ENCODE assay signal across 17 mouse cellular contexts in genomic region chr5:109550225-109550935, GRCm38 (mm10). TPM values are rescaled to one million over a fixed set of nuclear protein-coding genes. Genes with fewer than 3 reads are reported as not detected.
DNase-seq lines count a peak whose midpoint lies in the region; ATAC-seq lines count a peak whose summit lies in the region.
"Had no signal": no experiment of that assay in that cellular context is flagged by ENCODE, and none has a peak within 500 bp of the region (broad histone marks: within the 10 kb centered on the region; RNA-seq: fewer than 3 reads in every experiment).

No protein-coding gene starts in this region.

- intact Hi-C loops in heart, postnatal 25 days (cut with DNase I), result no loop called here

- no peak overlapping the region for H3K4me3 ChIP-seq in heart, embryonic 11.5 days (ENCODE audit: low read depth, low read length)
- H3K4me3 ChIP-seq: forebrain, embryonic 13.5 days; gastrocnemius, adult 2 months; limb, embryonic 13.5 days had no signal

- H3K4me2 ChIP-seq in heart, embryonic 11.5 days, result no peak overlapping the region
- H3K4me2 ChIP-seq: forebrain, embryonic 13.5 days; hindbrain, embryonic 14.5 days; limb, embryonic 13.5 days had no signal

- peaks cover 9% of the 10 kb centered on the region for H3K36me3 ChIP-seq in heart, embryonic 11.5 days (ENCODE audit: control insufficient read depth, insufficient read depth, low read length)

- no peaks in the 10 kb centered on the region for H3K27me3 ChIP-seq in heart, embryonic 11.5 days (ENCODE audit: control insufficient read depth, insufficient read depth, low read length)
- H3K27me3 ChIP-seq: forebrain, embryonic 13.5 days; limb, embryonic 13.5 days had no signal

- DNase-seq in CD4-positive, CD25-positive, alpha-beta regulatory T cell, adult 2 months (ENCODE audit: low read depth, low spot score), result peak; percentile 39
- no peak for DNase-seq in heart, postnatal 25 days (ENCODE audit: low spot score)
- DNase-seq in thymus, postnatal 14 days, result peak; percentile 14
- DNase-seq in thymus, postnatal 10 days (ENCODE audit: low spot score in 2 of 2), result no peak
- DNase-seq in testis, postnatal 14 days (ENCODE audit: low spot score), result peak; percentile 84
- DNase-seq in left cerebral cortex, adult 18-20 months (ENCODE audit: low spot score in 2 of 2), result no peak
- DNase-seq: adrenal gland, adult 2 months; gastrocnemius, adult 2 months; kidney, adult 18-20 months; layer of hippocampus, postnatal 36 days; lung, adult 2 months; right cerebral cortex, adult 18-20 months had no signal

- no peak for ATAC-seq in CD4-positive, CD25-positive, alpha-beta regulatory T cell, adult 4 months
- ATAC-seq in heart, embryonic 11.5 days (replicated peaks; ENCODE audit: insufficient number of reproducible peaks, low FRiP score, low TSS enrichment), result 0 out of 2 replicates have a peak, but pooled peaks have one; percentile 2
- ATAC-seq: forebrain, embryonic 13.5 days had no signal

- no peak overlapping the region for H3K9ac ChIP-seq in heart, embryonic 11.5 days (ENCODE audit: low read depth, low read length)
- H3K9ac ChIP-seq: forebrain, embryonic 13.5 days; hindbrain, embryonic 14.5 days; limb, embryonic 13.5 days had no signal

- no peak overlapping the region for H3K27ac ChIP-seq in heart, embryonic 11.5 days (ENCODE audit: low read depth, low read length)
- H3K27ac ChIP-seq: forebrain, embryonic 13.5 days; gastrocnemius, adult 2 months; hindbrain, embryonic 14.5 days; limb, embryonic 13.5 days had no signal

- H3K4me1 ChIP-seq in heart, embryonic 11.5 days (ENCODE audit: control insufficient read depth, insufficient read depth, low read length), result no peaks in the 10 kb centered on the region
- H3K4me1 ChIP-seq: forebrain, embryonic 13.5 days; limb, embryonic 13.5 days had no signal

- H3K9me3 ChIP-seq in heart, embryonic 11.5 days (replicated peaks; ENCODE audit: control insufficient read depth, low read length), result peaks cover 29% of the 10 kb centered on the region

- WGBS in heart, embryonic 11.5 days (ENCODE audit: insufficient replicate concordance), result 78% methylated on average over 32 of the region's 36 CpGs

RNA-seq across cellular contexts. Expression of gene Crlf2, which starts 8.4 kb away (rescaled TPM):
- polyA plus RNA-seq in CD4-positive, CD25-positive, alpha-beta regulatory T cell, adult 4 months (2017; shearing (Covaris generic)), result 1 to 10 TPM; 6.2 to 7.2 TPM
- polyA plus RNA-seq in heart, embryonic 11.5 days (2014; fragmentation: Nextera tagmentation; extraction: Ambion mirVana), result 5.4 and 5.8 TPM in 2 replicates
- total RNA-seq in heart, postnatal 25 days (2021), result 1 to 10 TPM; 6.3 to 7.1 TPM
- 10 to 100 TPM; 33.1 to 39.1 TPM for total RNA-seq in left cerebral cortex, adult 18-20 months (2021)

Comparison
In these comparisons a context has a peak if more than half of its experiments do, and no peak if none do; other contexts are left out.
1. DNase-seq: peak in CD4-positive, CD25-positive, alpha-beta regulatory T cell, adult 2 months (single experiment), thymus, postnatal 14 days (single experiment) and testis, postnatal 14 days (single experiment); none in heart, postnatal 25 days (single experiment), thymus, postnatal 10 days (0 of 2) and left cerebral cortex, adult 18-20 months (0 of 2).
2. RNA of gene Crlf2, which starts 8.4 kb away (total RNA-seq): 33.1 to 39.1 TPM in left cerebral cortex, adult 18-20 months; 6.3 to 7.1 TPM in heart, postnatal 25 days; every median in the first group is over 4 times any median in the second.